8 mouse cellular contexts compared by ENCODE assay signal in the genomic region with DNA sequence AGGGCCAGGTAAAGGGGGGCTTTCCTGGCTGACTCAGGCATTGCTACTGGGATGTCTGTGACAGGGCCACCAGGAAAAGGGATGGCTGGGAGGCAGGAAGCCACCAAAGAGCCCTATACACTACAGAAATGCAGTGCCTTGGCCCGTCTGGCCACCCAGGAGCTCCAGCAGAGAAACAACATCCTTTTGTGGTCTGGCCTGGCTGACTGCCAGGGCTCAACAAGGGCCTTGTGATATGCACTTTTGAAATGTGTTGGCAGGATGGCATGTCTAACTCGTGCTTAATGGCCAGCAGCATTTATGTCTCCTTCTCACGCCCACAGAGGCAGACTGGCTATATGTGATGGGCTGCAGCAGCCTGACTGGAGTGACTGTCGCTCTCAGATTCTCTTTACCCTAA.
DNase-seq lines count a peak whose midpoint lies in the region; ATAC-seq and TF ChIP-seq lines count a peak whose summit lies in the region.

No protein-coding gene starts in this region.

- no peak for TF ChIP-seq CTCF in stomach, postnatal 0 days (IDR thresholded peaks at IDR 0.05; ENCODE audit: low read depth)

- H3K4me1 ChIP-seq in forebrain, embryonic 13.5 days = peaks cover 83% of the 10 kb centered on the region
- no peaks in the 10 kb centered on the region; the same call in 1 of the 2 replicates for H3K4me1 ChIP-seq in stomach, postnatal 0 days (replicated peaks; ENCODE audit: control insufficient read depth, insufficient read depth)

- no peaks in the 10 kb centered on the region for H3K9me3 ChIP-seq in forebrain, embryonic 13.5 days (replicated peaks)
- no peaks in the 10 kb centered on the region for H3K9me3 ChIP-seq in stomach, postnatal 0 days (ENCODE audit: control insufficient read depth, low read length)

- H3K4me2 ChIP-seq in forebrain, embryonic 13.5 days = peak overlapping the region; percentile 24
- no peak overlapping the region for H3K4me2 ChIP-seq in stomach, postnatal 0 days (replicated peaks; ENCODE audit: low read depth)

- H3K4me3 ChIP-seq in forebrain, embryonic 13.5 days = no peak overlapping the region
- H3K4me3 ChIP-seq in stomach, postnatal 0 days (ENCODE audit: low read depth, low read length) = no peak overlapping the region

- peak; percentile 36; the same call in 1 of the 2 replicates for ATAC-seq in forebrain, embryonic 13.5 days
- ATAC-seq in megakaryocyte progenitor cell, adult 5-6 weeks (replicated peaks; ENCODE audit: poor library complexity) = peak; percentile 68
- 0 out of 2 replicates have a peak, but pooled peaks have one; percentile 28 for ATAC-seq in stomach, postnatal 0 days (ENCODE audit: low FRiP score, low TSS enrichment)
- ATAC-seq in erythroblast, adult 5-6 weeks (replicated peaks; ENCODE audit: low FRiP score, poor library complexity, severe bottlenecking) = no peak

- H3K27me3 ChIP-seq in forebrain, embryonic 13.5 days = no peaks in the 10 kb centered on the region
- no peaks in the 10 kb centered on the region for H3K27me3 ChIP-seq in stomach, postnatal 0 days (ENCODE audit: control insufficient read depth, insufficient read depth, low read length)

- H3K27ac ChIP-seq in forebrain, embryonic 13.5 days = peak overlapping the region; percentile 85
- H3K27ac ChIP-seq in stomach, postnatal 0 days (replicated peaks) = no peak overlapping the region

- peak; percentile 55 for DNase-seq in ovary, postnatal 36 days (ENCODE audit: low spot score)
- no peak for DNase-seq in ovary, postnatal 10 days (ENCODE audit: low spot score)
- DNase-seq in brain, adult 2 months (ENCODE audit: low read depth, low spot score) = peak; percentile 72
- DNase-seq in induced T-regulatory cell, adult 2 months (ENCODE audit: low read depth) = peak; percentile 32
- peak; percentile 56 for DNase-seq in stomach, postnatal 0 days (ENCODE audit: low spot score)

- no peak for TF ChIP-seq EP300 in stomach, postnatal 0 days (optimal IDR thresholded peaks at IDR 0.05)

- H3K36me3 ChIP-seq in forebrain, embryonic 13.5 days (ENCODE audit: poor library complexity, severe bottlenecking) = no peaks in the 10 kb centered on the region
- no peaks in the 10 kb centered on the region for H3K36me3 ChIP-seq in stomach, postnatal 0 days (ENCODE audit: control insufficient read depth, insufficient read depth, low read length)

- 11% methylated on average over 4 of the region's 4 CpGs for WGBS in forebrain, embryonic 13.5 days
- 31% methylated on average over 4 of the region's 4 CpGs for WGBS in stomach, postnatal 0 days

- H3K9ac ChIP-seq in forebrain, embryonic 13.5 days = no peak overlapping the region
- H3K9ac ChIP-seq in stomach, postnatal 0 days (ENCODE audit: low read length) = no peak overlapping the region
